In the genomic region with DNA sequence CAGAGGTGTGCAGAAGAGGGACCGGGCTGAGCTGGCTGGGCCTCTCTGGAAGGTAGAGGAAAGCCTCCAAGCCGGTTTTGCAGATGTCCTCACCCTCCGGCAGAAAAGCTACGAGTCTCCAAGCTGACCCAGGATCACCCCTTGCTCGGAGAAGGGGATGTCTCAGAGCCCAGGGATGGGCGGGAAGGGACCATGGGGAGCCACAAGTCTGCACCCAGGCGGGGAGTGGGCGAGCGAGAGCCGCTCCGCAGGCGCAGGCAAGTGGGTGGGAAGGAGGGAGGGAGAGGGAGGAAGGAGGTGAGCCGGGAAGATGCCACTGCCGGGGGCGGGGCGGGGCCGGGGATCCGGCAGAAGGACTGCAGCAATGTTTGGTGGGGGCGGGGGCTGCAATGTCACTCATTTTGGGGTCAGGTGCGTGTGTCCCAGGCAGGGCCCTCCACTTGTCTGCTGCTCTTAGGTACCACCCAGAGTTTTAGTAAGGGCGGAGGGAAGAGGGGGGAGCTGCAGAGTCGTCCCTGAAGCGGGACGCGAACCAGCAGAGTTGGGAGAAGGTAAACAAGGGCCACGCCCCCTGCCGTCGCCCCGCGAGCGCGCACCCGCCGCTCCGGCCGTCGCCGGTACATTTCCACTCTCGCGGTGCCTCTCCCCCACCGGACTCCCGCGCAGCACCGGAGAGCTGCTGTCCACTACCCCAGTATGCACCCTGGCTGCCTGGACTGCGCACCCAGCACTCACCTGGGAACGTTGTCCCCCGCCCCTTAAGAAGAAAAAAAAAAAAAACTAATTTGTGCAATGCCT, we compare ENCODE assay signal across 8 mouse cellular contexts. TPM values are rescaled to one million over a fixed set of nuclear protein-coding genes. Genes with fewer than 3 reads are reported as not detected.
DNase-seq lines count a peak whose midpoint lies in the region; ATAC-seq and TF ChIP-seq lines count a peak whose summit lies in the region.

No protein-coding gene starts in this region.

- H3K9me3 ChIP-seq in hindbrain, embryonic 16.5 days (ENCODE audit: control insufficient read depth, low read length), result no peaks in the 10 kb centered on the region

- peak overlapping the region; percentile 71 for H3K4me3 ChIP-seq in hindbrain, embryonic 16.5 days (ENCODE audit: low read length)

- in situ Hi-C loops in Patski (cut with MboI; ENCODE audit: low pct_unique_long_range_greater_than_20kb), result loop anchor here (5.0 kb wide), 1 partner anchor 111 kb away; the partner anchor contains the start of gene Cdkn2aipnl

- peaks cover 12% of the 10 kb centered on the region for H3K4me1 ChIP-seq in hindbrain, embryonic 16.5 days (ENCODE audit: control insufficient read depth, insufficient read depth, low read depth, low read length)

- H3K27me3 ChIP-seq in Patski, result no peaks in the 10 kb centered on the region
- peaks cover 3% of the 10 kb centered on the region for H3K27me3 ChIP-seq in hindbrain, embryonic 16.5 days (replicated peaks; ENCODE audit: control insufficient read depth, insufficient read depth, low read length)

- POLR2A ChIA-PET in Patski (lab: Charles Lee), result interaction anchor here (0.5 to 5.1 kb wide), 19 partner anchors 16 to 220 kb away, joined by 3 to 38 read pairs (median 5); partner anchors contain the start of genes Cdkn2aipnl, Rmnd5b and Ube2b

- peak overlapping the region; percentile 73 for H3K27ac ChIP-seq in hindbrain, embryonic 16.5 days (ENCODE audit: low read depth, low read length)

- DNase-seq in Patski (ENCODE audit: low read depth, low spot score), result no peak
- DNase-seq in cerebellum, postnatal 25 days, result peak; percentile 84 to 89
- DNase-seq in frontal cortex, postnatal 36 days (ENCODE audit: low spot score in 2 of 2), result peak; percentile 74
- peak; percentile 71 to 82 for DNase-seq in left cerebral cortex, adult 18-20 months (ENCODE audit: low spot score in 2 of 2)
- peak; percentile 80 for DNase-seq in lung, postnatal 36 days
- peak; percentile 20 for DNase-seq in retina, postnatal 7 days (ENCODE audit: low read depth, low spot score)
- peak; percentile 53 to 74 for DNase-seq in urinary bladder, adult 18-20 months (ENCODE audit: low spot score in 2 of 2)

- no peak for TF ChIP-seq CTCF in Patski (IDR thresholded peaks at IDR 0.05)

- WGBS in hindbrain, embryonic 16.5 days, result under 1% methylated on average over 47 of the region's 47 CpGs

- CTCF ChIA-PET in Patski (lab: Charles Lee), result interaction anchor here (1.1 to 1.9 kb wide), 4 partner anchors 24 to 113 kb away, joined by 4 to 9 read pairs (median 6); no protein-coding TSS in a partner anchor

- H3K36me3 ChIP-seq in hindbrain, embryonic 16.5 days (ENCODE audit: control insufficient read depth, insufficient read depth, low read length), result no peaks in the 10 kb centered on the region

- peak; percentile 53 for ATAC-seq in Patski
- ATAC-seq in hindbrain, embryonic 16.5 days, result peak; percentile 65

- H3K4me2 ChIP-seq in hindbrain, embryonic 16.5 days (ENCODE audit: low read length), result peak overlapping the region; percentile 98

- H3K9ac ChIP-seq in hindbrain, embryonic 16.5 days (ENCODE audit: low read depth, low read length), result peak overlapping the region; percentile 78

RNA-seq across cellular contexts. Expression of gene Jade2, which starts 1.4 kb away (rescaled TPM):
- 31.6 TPM for polyA plus RNA-seq in Patski (2021)
- 1.1 TPM in 2 replicates for polyA plus RNA-seq in hindbrain, embryonic 16.5 days (2015; fragmentation: Nextera tagmentation; extraction: Ambion mirVana)
- 10 to 100 TPM; 65.4 to 70.5 TPM for total RNA-seq in left cerebral cortex, adult 18-20 months (2021)

Comparison
In these comparisons a context has a peak if more than half of its experiments do, and no peak if none do; other contexts are left out.
1. RNA of gene Jade2, which starts 1.4 kb away (polyA plus RNA-seq): 31.6 TPM in Patski (single experiment); 1.1 TPM in hindbrain, embryonic 16.5 days; every median in the first group is over 10 times any median in the second.